Comparison of ENCODE assay signal across 16 mouse cellular contexts in the genomic region with DNA sequence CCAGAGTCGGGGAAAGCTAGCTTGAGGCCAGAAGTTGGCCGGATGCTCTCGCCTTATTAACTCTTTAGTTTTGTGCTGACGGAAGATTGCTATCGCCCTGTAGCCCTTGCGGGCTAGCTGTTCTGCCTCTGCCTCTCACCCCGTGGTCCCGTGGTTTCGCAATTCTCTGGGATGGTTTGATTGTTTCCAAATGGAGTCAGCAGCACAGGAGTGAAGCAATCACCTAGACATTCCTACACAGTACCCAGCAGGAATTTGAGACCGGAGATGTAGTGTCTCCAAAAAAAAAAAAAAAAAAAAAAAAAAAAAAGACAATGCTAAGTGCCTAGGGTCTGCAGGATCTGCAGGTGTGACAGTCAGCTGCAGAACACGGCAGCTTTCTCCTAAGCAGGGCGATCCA.
DNase-seq lines count a peak whose midpoint lies in the region; ATAC-seq and TF ChIP-seq lines count a peak whose summit lies in the region.
"Had no signal": no experiment of that assay in that cellular context is flagged by ENCODE, and none has a peak within 500 bp of the region (broad histone marks: within the 10 kb centered on the region; RNA-seq: fewer than 3 reads in every experiment).

No protein-coding gene starts in this region.

- H3K27me3 ChIP-seq in heart, embryonic 12.5 days (replicated peaks), result peaks cover 7% of the 10 kb centered on the region
- H3K27me3 ChIP-seq in limb, embryonic 10.5 days (ENCODE audit: low read depth, poor library complexity, severe bottlenecking), result peaks cover 18% of the 10 kb centered on the region
- H3K27me3 ChIP-seq in kidney, adult 2 months (replicated peaks; ENCODE audit: control insufficient read depth, insufficient read depth, low read length), result no peaks in the 10 kb centered on the region
- H3K27me3 ChIP-seq in forebrain, embryonic 15.5 days, result no peaks in the 10 kb centered on the region

- intact Hi-C loops in heart, postnatal 14 days (cut with DNase I), result no loop called here

- no peak overlapping the region for H3K27ac ChIP-seq in heart, embryonic 12.5 days (ENCODE audit: poor library complexity, severe bottlenecking)
- H3K27ac ChIP-seq in limb, embryonic 10.5 days, result no peak overlapping the region
- H3K27ac ChIP-seq in kidney, adult 2 months (ENCODE audit: insufficient read depth, low read depth, low read length), result no peak overlapping the region
- H3K27ac ChIP-seq in forebrain, embryonic 15.5 days (replicated peaks), result no peak overlapping the region
- H3K27ac ChIP-seq: kidney, postnatal 0 days had no signal

- peaks cover 9% of the 10 kb centered on the region; the same call in 1 of the 2 replicates for H3K36me3 ChIP-seq in heart, embryonic 12.5 days
- no peaks in the 10 kb centered on the region for H3K36me3 ChIP-seq in limb, embryonic 10.5 days
- no peaks in the 10 kb centered on the region for H3K36me3 ChIP-seq in kidney, adult 2 months (ENCODE audit: control insufficient read depth, insufficient read depth, low read length)
- no peaks in the 10 kb centered on the region for H3K36me3 ChIP-seq in forebrain, embryonic 15.5 days

- no peak for DNase-seq in heart, postnatal 14 days
- peak; percentile 84 for DNase-seq in NIH3T3 (ENCODE audit: low read depth)
- peak; percentile 29 for DNase-seq in limb, embryonic 10.5 days (ENCODE audit: low spot score)
- peak; percentile 15 for DNase-seq in lung, postnatal 14 days
- no peak for DNase-seq in kidney, adult 2 months
- no peak for DNase-seq in cerebellum, postnatal 36 days
- DNase-seq: adrenal gland, postnatal 10 days; B cell, adult 2 months; gastrocnemius, postnatal 10 days; heart, postnatal 10 days; right cerebral cortex, postnatal 14 days had no signal

- H3K4me3 ChIP-seq in heart, embryonic 12.5 days, result no peak overlapping the region
- no peak overlapping the region for H3K4me3 ChIP-seq in limb, embryonic 10.5 days
- H3K4me3 ChIP-seq in kidney, adult 2 months (ENCODE audit: insufficient read depth, low read depth, low read length), result no peak overlapping the region
- no peak overlapping the region for H3K4me3 ChIP-seq in forebrain, embryonic 15.5 days
- H3K4me3 ChIP-seq: megakaryocyte, embryonic 14.5 days had no signal

- H3K4me1 ChIP-seq in heart, embryonic 12.5 days (replicated peaks), result peaks cover 33% of the 10 kb centered on the region
- peaks cover 3% of the 10 kb centered on the region; the same call in 1 of the 2 replicates for H3K4me1 ChIP-seq in limb, embryonic 10.5 days
- H3K4me1 ChIP-seq in kidney, adult 2 months (ENCODE audit: control insufficient read depth, insufficient read depth, low read length), result no peaks in the 10 kb centered on the region
- H3K4me1 ChIP-seq in forebrain, embryonic 15.5 days, result no peaks in the 10 kb centered on the region
- H3K4me1 ChIP-seq: megakaryocyte, embryonic 14.5 days had no signal

- 34% methylated on average over 12 of the region's 12 CpGs for WGBS in heart, embryonic 12.5 days
- 57% methylated on average over 12 of the region's 12 CpGs for WGBS in limb, embryonic 10.5 days
- WGBS in kidney, adult 2 months, result 63% methylated on average over 12 of the region's 12 CpGs
- 74% methylated on average over 12 of the region's 12 CpGs for WGBS in forebrain, embryonic 15.5 days

- TF ChIP-seq POLR2A in kidney, adult 2 months (IDR thresholded peaks at IDR 0.05; ENCODE audit: low read depth, low read length), result no peak

- H3K9me3 ChIP-seq in heart, embryonic 12.5 days (replicated peaks), result no peaks in the 10 kb centered on the region
- H3K9me3 ChIP-seq in limb, embryonic 10.5 days (replicated peaks), result no peaks in the 10 kb centered on the region
- no peaks in the 10 kb centered on the region for H3K9me3 ChIP-seq in forebrain, embryonic 15.5 days
- H3K9me3 ChIP-seq: megakaryocyte, embryonic 14.5 days had no signal

- H3K4me2 ChIP-seq in heart, embryonic 12.5 days, result peak overlapping the region; percentile 24; the same call in 1 of the 2 replicates
- no peak overlapping the region for H3K4me2 ChIP-seq in forebrain, embryonic 15.5 days (replicated peaks)

- H3K9ac ChIP-seq in heart, embryonic 12.5 days, result no peak overlapping the region
- no peak overlapping the region for H3K9ac ChIP-seq in forebrain, embryonic 15.5 days (replicated peaks)

- no peak for ATAC-seq in heart, embryonic 12.5 days (ENCODE audit: insufficient number of reproducible peaks, low FRiP score)
- no peak for ATAC-seq in forebrain, embryonic 15.5 days (replicated peaks)
- ATAC-seq: inflammation-experienced regulatory T-cells, adult 6 months had no signal

- no peak for TF ChIP-seq CTCF in kidney, adult 2 months (conservative IDR thresholded peaks at IDR 0.05; ENCODE audit: insufficient read depth, insufficient read length, low read depth, low read length)

Comparison
In these comparisons a context has a peak if more than half of its experiments do, and no peak if none do; other contexts are left out.
1. DNase-seq: peak in NIH3T3 (single experiment), limb, embryonic 10.5 days (single experiment) and lung, postnatal 14 days (single experiment); none in heart, postnatal 14 days (0 of 2), kidney, adult 2 months (single experiment) and cerebellum, postnatal 36 days (0 of 2).